Mouse (Mus musculus): ENCODE measurements around the gene Sec24b. TPM values are rescaled to one million over a fixed set of nuclear protein-coding genes. Genes with fewer than 3 reads are reported as not detected.

The Sec24b gene
- total RNA-seq, 2 experiments from 2014 or later: 58.4 to 70.0 TPM

DNA sequence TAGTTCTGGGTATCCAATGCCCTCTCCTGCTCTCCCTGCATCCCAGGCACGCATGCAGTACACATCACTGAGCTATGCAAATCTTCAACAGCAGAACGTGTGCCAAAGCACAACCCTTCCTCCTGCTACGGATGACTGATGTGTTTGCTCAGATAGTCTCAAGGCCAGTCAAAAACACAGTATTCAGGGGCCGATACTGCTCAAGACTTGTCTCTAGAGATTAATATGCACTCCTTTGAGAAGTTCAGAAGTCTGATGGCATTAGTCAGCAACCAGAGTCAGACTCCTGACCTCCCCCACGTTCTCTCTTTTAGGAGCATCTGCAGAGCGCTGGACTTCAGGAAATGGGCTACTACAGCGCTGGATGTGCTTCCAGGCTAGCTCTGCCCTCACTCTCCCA, 63.4 kb downstream of the Sec24b start:
- intact Hi-C loops (cut with DNase I): loop anchor here (2.0 to 5.0 kb wide), 2 partner anchors 63 to 81 kb away; partner anchors contain the start of gene Sec24b
- Histone ChIP-seq H3K4me3 (no peak overlapping the region), H3K27ac (peak overlapping the region; percentile 29)
- TF ChIP-seq CTCF (IDR thresholded peaks at IDR 0.05): no peak
- DNase-seq (ENCODE audit: extremely low spot score in 1 of 2, low spot score in 2 of 2): no peak

DNA sequence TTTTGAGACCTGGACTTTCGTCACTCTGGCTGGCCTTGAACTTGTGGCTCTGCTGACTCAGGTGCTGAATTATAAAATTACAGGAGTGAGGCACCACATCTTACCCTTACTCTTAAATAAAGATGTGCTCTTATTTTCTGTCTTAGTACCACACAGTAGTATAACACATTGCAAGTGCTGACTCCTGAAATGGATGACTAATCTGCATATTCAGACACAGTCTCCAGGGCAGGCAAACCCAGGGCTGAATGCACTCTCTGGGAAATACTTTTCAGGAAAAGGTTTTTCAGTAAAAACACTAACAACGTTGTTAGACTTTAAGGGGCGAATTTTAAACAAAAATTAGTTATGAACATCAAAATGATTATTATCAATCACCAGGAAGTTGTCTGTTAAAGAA, 64.0 kb downstream of the Sec24b start:
- intact Hi-C loops (cut with DNase I): loop anchor here (5.0 kb wide), 1 partner anchor 80 kb away; no protein-coding TSS in a partner anchor
- TF ChIP-seq CTCF (IDR thresholded peaks at IDR 0.05): no peak
- Histone ChIP-seq H3K27ac (no peak overlapping the region), H3K4me3 (no peak overlapping the region)
- DNase-seq (ENCODE audit: extremely low spot score in 1 of 2, low spot score in 2 of 2): no peak

DNA sequence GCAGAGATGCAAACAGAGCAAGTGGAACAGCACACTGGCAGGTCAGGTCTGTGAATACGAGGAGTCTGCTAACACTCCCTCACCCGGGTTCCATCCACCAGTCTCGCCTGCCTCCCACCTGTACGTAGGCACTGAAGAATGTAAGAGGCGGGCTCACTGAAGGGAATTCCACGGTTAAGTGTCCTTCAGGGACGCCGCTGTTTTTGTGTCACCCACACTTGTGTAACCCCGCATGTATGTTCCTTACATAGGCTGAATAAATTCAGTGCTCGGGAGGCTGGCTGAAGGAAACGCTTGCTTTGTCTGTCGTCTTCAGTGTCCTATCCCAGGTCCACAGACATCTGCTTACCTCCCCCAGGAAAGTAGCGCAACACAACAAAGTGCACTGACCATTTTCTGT, 74.1 kb downstream of the Sec24b start:
- Histone ChIP-seq H3K27ac (no peak overlapping the region), H3K4me3 (no peak overlapping the region)
- intact Hi-C loops (cut with DNase I): no loop called here
- no peak for TF ChIP-seq CTCF (IDR thresholded peaks at IDR 0.05)
- no peak for DNase-seq (ENCODE audit: extremely low spot score in 1 of 2, low spot score in 2 of 2)

DNA sequence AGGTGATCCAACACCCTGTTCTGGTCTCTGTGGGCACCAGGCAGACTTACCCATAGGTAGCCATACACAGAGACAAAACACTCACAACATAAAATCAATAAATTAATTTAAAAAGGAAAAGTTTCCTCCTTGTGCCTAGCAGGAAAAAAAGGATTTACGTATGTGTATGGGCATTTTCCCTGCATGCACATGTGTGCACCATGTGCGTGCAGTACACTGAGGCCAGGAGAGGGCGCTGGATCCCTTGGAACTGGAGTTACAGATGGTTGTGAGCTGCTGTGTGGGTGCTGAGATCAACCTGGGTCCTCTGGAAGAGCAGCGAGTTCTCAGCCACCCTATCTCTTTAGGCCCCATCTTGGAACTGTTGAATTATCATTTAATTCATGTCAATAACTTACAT, 76.0 kb downstream of the Sec24b start:
- TF ChIP-seq CTCF (IDR thresholded peaks at IDR 0.05): peak; percentile 8; the same call in 1 of the 2 replicates
- no peak for DNase-seq (ENCODE audit: extremely low spot score in 1 of 2, low spot score in 2 of 2)
- Histone ChIP-seq H3K4me3 (no peak overlapping the region), H3K27ac (no peak overlapping the region)
- intact Hi-C loops (cut with DNase I): no loop called here

DNA sequence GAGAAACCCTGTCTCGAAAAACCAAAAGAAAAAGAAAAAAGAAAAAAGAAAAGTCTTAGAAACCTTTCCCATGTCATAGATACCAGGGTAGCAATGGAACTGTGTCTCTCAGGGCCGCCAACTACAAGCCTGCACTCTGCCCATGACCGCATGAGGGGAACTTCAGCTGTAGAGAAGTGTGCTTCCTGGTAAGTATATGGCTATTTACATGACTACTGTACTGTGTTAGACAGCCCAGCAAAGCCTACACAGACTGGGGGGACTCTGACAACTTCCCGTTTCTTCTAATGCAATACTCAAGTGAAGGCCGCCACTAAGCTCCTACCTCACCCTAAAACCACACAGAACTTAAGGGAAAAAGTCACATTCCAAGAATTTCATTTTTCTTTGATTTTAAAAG, 76.6 kb downstream of the Sec24b start:
- H3K27ac ChIP-seq: no peak overlapping the region
- intact Hi-C loops (cut with DNase I): no loop called here
- H3K4me3 ChIP-seq: no peak overlapping the region
- DNase-seq (ENCODE audit: extremely low spot score in 1 of 2, low spot score in 2 of 2): no peak
- no peak for TF ChIP-seq CTCF (IDR thresholded peaks at IDR 0.05)

DNA sequence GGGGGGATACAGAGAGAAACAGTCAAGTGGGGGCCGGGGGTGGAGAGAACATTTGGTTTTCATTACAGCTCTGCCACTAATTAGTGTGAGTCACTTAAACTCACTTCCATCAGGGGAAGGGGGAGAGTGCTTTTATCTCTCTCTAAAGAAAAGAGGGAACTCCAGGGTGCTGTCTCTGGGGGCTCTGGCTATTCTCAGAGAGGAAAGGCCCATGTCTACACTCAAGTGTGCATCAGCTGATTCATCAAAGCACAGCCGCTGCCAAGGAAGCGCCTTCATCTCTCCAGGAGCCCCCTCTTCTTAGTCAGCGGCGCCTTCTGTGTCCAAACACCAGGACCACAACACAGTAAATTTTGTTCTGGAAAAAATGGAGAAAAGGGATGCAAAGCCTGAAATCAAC, 79.1 kb downstream of the Sec24b start:
- intact Hi-C loops (cut with DNase I): no loop called here
- DNase-seq (ENCODE audit: extremely low spot score in 1 of 2, low spot score in 2 of 2): no peak
- no peak for TF ChIP-seq CTCF (IDR thresholded peaks at IDR 0.05)
- Histone ChIP-seq H3K4me3 (no peak overlapping the region), H3K27ac (no peak overlapping the region)

DNA sequence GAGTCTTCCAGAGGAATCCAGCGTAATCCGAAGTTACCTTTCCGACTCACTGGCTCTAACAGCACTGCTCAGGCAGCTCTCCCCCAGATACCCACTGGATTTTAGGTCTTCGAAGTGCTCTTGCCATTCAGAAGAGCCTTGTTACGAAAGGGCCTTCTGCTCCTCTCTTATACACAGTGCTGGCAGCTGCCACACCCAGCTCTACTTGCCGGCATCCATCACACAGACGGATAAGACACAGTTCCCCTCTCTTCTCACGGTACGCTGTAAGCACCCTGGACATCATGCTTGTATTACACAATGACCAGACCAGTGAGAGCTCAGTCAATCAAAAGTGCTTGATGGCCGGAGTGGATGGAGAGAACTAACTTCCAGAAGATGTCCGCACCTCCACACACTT, 79.6 kb downstream of the Sec24b start:
- TF ChIP-seq CTCF (IDR thresholded peaks at IDR 0.05): no peak
- DNase-seq (ENCODE audit: extremely low spot score in 1 of 2, low spot score in 2 of 2): no peak
- intact Hi-C loops (cut with DNase I): no loop called here
- Histone ChIP-seq H3K4me3 (no peak overlapping the region), H3K27ac (no peak overlapping the region)

DNA sequence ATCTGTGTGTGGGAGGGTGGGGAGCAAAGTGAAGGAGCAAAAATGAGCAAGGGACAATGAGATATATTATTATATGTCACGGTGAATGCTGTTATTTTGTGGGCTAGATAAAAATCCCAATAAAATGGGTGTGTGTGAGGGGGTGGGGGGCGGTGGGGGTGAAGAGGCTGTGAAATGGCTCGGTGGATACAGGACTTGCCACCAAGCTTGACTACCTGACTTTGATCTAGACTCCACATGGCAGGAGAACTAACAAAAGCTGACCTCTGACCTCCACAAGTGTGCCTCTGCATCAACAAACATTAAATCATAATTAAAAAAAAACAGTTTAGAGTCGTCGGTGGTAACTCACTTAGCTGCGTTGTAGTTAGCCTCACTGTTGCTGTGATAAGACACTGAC, 81.8 kb downstream of the Sec24b start:
- no peak overlapping the region for H3K27ac ChIP-seq
- intact Hi-C loops (cut with DNase I): no loop called here
- no peak overlapping the region for H3K4me3 ChIP-seq
- DNase-seq (ENCODE audit: extremely low spot score in 1 of 2, low spot score in 2 of 2): no peak
- TF ChIP-seq CTCF (IDR thresholded peaks at IDR 0.05): no peak

DNA sequence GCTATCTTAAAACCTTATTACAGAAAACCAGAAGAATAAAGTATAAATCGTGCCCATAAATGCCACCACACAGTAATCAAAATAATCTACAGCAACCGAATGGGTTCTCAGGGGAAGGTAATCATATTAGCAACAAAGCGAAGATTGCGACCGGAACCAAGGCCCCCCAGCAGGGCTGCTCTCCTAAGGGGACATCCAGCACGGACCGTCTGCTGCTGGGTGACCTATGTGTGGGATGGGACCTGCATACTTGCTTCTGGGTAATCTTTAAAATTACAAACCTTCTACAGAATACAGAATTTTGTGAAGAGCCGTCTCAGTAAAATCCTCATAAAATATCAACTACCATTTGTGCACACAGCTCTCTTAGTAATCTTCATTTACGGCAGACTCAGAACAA, 82.6 kb downstream of the Sec24b start:
- H3K27ac ChIP-seq: no peak overlapping the region
- no peak overlapping the region for H3K4me3 ChIP-seq
- intact Hi-C loops (cut with DNase I): no loop called here
- no peak for TF ChIP-seq CTCF (IDR thresholded peaks at IDR 0.05)
- DNase-seq (ENCODE audit: extremely low spot score in 1 of 2, low spot score in 2 of 2): no peak

DNA sequence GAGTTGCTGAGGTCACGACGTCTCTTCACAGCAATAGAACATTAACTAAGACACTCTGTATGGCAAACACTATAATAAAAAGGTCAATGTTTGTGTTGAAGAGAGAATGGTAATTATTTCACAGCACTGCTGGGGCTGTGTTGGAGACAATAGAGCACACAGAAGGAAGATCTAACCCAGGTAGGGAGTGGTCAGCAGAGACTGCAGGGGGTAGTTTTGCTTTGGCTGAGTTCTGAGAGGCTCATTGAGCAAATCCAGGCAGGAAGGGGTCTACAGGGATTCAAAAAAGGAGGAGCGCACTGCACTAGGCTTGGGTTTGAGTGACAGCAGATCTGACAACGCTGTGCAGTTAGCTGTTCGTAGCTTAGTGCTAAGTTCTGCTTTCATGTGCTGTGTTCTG, 85.0 kb downstream of the Sec24b start:
- H3K27ac ChIP-seq: no peak overlapping the region
- no peak for TF ChIP-seq CTCF (IDR thresholded peaks at IDR 0.05)
- DNase-seq (ENCODE audit: extremely low spot score in 1 of 2, low spot score in 2 of 2): no peak
- no peak overlapping the region for H3K4me3 ChIP-seq
- intact Hi-C loops (cut with DNase I): no loop called here

DNA sequence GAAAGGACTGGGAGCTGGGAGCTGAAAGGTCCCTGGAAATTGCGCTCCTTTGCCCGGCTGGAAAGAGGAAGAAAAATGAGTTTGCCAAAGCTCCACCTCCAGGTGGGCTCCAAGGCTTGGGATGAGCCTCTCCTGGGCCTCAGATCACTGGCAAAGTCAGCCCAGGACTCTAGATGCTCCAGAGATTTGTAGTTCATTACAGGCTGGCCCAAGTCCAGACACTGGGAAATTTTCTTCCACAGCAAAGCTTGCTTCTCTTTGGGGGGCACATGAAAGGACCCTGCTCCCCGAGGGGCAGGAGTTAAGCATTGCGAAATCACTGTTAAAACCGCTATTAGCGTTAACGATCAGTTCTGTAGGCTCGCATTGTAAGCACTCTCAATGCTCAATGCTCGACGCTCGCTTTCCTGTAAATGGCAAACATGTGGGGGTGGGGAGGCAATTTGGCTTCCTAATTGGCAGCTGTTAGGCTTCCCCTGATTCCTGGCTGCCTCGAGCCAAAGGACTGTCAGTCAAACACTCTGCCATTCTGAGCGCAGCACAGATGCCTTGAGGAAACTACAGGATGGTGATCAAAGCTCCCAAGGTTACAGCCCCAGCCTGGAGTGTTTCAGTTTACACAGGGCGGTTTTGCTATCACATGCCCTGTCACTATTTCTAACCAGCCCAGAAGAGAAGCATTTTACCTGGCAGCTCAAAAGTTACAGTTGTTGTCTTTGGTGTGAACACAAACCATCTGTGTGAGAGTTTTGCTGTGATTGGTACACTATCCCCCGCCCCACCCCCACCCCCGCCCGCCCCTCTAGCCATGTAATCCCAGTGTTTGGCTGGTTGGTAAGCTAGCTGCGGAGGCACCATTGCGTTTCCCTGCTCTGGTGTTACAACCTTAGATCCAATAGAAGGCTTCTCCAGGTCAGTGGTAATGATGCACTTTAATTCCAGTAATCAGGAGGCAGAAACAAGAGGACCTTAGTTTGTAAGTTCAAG, 90.5 kb downstream of the Sec24b start:
- H3K4me3 ChIP-seq: peak overlapping the region; percentile 55; the same call in 1 of the 2 replicates
- no peak overlapping the region for H3K27ac ChIP-seq
- no peak for DNase-seq (ENCODE audit: extremely low spot score in 1 of 2, low spot score in 2 of 2)
- intact Hi-C loops (cut with DNase I): no loop called here
- no peak for TF ChIP-seq CTCF (IDR thresholded peaks at IDR 0.05)

DNA sequence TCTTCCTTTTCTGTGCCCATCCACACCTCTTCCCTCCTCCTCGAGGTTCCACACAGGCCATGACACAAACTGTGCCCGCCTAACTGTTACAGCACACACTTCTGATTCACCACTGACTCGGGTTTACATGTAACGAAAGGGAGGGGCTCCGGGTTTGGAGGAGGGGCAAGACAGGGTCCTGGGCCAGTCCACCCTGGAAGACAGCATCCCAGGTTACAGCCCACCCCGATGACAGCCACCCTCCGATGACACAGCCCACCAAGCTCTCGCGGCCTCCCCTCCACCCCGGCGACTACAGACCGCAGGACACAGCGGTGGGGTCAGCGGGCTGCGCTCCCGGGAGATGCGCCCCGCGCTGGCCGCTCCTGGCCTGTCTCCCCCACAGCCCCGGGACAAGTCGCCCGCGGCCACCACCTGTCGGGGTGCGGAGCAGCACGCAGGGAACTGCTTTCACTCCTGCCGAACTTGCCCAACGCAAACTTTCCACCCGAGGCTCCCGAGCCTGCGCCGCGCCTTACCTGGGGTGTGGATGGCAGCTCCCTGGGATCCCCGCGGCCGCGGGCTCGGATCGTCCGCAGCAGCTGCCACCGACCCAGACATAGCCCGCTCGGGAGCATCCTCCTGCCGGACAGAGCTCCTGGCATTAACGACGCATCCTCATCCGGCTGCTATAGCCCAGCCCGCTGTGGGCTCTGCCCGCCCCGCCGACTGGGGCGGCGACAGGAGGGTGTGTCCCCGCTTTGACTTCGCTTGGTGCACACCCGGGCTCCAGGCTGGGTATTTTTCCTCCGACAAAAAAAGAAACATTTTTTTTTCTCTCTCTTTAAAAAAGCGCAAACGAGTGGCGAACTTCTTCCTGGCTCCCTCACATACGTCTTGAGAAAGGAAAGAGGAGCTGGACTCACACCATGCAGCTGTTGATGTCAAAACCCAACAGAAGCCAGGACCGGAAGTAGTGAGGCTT, 91.6 kb downstream of the Sec24b start, which contains the start of gene Mcub:
Mcub (minus strand) TSS at position 775 of the 964 bp plus-strand sequence.
- no peak for DNase-seq (ENCODE audit: extremely low spot score in 1 of 2, low spot score in 2 of 2)
- TF ChIP-seq CTCF (IDR thresholded peaks at IDR 0.05): no peak
- Histone ChIP-seq H3K27ac (no peak within 1 kb of the TSS), H3K4me3 (peak within 1 kb of the TSS; percentile 55)
- intact Hi-C loops (cut with DNase I): loop anchor here (5.0 kb wide), 1 partner anchor 52 kb away; no protein-coding TSS in a partner anchor

Measured in left cerebral cortex, adult 2 months (tissue).